Mouse (Mus musculus): ENCODE measurements around the gene Slc38a10.

Gene Slc38a10

DNA sequence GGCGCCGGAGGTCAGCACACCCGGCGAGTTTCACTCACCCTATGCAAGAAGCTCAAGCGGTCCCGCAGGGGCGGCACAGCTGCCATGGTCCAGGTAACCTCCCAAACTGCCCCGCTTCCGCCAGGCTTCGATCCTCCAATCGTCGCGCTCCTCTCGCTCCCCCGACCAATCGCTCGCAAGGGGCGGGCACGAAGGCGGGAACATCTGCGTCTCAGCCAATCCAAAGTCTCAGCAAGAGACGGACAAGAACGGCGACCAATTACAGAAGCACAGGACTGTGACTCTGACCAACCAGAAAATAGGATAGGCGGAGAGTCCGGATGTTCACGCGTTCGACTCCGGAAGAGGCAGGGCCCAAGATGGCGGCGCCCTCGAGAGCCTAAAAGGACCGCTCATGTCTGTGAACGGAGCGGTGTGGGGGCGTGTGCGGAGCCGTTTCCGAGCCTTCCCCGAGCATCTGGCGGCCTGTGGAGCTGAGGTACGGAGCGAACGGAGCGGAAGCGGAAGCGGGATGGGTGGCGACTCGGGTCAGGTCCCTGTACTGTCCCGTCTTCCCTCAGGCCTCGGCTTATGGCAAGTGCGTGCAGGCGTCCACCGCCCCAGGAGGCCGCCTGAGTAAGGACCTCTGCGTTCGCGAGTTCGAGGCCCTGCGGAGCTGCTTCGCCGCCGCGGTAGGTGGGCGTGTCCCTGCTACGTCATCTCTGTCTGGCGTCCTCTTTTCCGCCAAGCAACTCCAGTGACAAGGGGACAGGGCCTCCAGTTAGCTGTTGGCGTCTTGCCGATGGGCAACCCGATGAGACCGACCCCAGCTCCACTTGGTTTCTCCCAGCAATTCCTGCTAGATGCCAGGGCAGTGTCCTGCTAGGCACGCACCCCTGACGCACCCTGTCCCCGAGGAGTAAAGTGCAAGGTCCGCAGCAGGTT, 52.3 kb downstream of the Slc38a10 start, which contains the start of the genes Tepsin and Ndufaf8:
Gene Tepsin (minus strand): TSS at position 144 of the 924 bp plus-strand sequence.
Gene Ndufaf8 (plus strand): TSS at position 341 of the 924 bp plus-strand sequence.
- peak; percentile 100 for DNase-seq

DNA sequence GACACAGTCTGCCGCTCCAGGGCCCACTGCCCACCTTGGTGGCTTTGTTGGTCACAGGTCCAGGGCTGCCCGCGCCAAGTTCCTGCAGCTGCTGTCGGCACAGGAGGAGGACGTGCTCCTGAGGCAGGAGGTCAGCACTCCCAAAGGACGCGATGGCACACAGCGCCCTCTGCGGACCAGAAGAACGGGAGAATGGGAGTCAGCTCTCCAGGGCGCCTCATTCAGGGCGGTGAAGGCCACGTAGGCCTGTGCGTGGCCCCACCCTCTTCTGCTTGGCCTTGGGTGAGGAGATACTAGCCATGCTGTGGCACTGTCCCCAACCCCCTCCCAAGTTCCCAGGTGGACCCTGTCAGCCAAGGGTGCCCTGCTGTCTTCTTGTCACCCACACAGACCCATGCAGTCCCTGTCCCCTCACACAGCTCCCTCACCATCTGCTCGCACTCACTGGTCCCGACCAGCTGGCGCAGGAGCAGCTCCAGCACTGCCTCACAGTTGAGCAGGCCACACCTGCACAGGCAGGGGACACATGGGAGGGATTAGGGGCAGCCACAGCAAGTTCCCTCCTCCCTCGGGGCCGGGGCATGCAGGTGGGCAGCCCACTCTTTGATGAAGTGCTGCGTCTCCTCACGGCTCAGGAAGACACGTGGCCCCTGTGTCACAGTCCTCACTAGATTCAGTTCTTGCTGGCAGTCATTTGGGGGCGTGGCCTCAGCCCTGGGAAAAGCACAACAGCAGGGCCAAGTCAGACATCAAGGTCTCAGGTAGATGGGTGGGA, 58.1 kb downstream of the Slc38a10 start:
- peak; percentile 48 for DNase-seq

DNA sequence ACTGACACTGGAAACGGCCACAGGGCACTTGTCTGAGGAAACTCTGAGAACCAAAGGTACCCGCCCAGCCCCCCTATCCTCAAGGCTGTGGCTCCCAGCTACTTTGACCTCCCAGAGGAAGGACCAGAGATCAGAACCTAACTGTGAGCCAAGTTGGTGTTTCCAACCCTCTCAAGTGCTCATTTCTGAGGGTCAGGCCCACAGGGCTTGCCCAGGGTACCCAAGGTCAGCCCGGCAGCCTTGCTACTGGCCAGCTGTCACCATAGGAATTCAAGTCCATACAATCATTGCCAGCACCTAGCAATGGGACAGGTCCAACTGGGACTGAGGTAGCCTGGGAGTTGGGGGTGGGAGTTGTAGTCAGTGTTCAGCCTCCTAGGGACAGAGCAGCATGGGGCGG, 60.5 kb downstream of the Slc38a10 start:
- no peak for DNase-seq

DNA sequence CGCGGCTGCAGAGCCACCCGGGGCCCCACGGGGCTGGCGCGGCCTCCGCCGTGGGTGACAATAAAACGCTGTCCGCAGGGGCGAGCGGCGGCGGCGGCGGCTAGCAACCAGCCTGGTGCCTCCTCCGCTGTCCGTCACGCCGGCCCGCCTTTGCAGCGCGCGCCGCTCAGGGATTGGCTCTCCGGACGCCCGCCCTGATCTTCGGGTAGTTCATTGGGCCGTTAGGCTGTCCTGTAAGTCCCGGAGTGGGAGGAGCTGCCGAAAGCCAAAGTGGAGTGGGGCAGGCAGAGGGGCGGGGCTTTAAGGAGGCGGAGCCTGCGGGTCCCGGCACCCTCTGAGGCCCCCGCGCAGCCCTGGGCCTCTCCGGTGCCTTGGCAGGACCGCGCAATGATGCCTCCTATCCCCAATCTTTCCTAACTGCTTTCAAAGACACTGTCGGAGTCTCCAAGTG, 64.4 kb downstream of the Slc38a10 start, which contains the start of gene Cep131:
Gene Cep131 (minus strand): TSS at position 126 of the 451 bp plus-strand sequence.
- peak; percentile 99 for DNase-seq

DNA sequence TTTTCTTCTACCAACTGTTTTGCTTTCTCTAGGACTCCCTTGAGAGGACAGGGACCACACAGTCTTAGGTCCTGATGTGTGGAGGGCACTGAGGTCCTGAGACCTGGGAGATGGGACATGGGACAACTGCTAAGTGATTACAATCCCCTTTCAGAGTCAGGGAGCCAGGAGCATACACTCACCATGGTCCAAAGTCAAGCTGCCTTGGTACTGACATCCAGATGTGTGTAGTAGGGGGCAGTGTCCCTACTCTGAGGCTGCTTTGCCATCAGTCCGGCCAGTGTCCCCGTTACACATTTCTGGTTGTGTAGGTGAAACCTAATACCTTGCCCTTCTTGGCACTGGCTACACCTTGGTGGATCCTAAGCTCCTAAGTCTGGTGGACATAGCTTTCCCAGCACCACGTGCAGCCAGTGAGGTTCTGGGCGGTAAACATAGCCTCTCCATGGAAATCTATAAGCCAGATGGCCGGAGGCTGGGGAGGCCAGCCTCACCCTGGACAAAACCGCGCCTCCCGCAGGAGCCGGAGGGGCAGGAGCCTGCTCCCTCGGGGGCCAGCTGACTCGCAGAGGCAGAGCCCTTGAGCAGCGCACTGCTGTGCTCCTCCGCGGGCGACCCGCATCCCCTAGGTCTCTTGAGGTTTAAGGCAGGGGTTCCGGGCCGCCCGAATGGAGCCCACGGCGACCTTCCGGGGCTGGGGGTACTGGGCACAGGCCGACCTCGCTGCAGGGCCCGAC, 65.1 kb downstream of the Slc38a10 start:
- no peak for DNase-seq

DNA sequence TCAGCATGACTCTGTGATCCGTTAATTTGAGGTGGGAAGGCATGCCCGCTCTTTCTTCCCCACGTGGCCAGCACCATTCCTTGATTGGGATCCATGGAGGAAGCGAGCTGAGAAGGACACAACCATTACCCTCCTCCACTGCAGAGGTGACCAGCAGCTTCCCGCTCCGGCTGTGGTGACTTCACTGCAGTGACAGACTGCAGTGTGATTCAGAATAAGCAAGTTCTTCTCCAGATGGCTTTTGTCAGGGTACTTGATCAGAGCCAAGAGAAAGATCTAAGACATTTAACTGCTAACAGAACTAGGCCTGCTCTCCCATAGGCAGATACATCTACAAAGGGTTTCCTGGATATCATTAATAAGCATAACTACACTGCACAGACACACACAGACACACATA, 70.9 kb downstream of the Slc38a10 start:
- no peak for DNase-seq

DNA sequence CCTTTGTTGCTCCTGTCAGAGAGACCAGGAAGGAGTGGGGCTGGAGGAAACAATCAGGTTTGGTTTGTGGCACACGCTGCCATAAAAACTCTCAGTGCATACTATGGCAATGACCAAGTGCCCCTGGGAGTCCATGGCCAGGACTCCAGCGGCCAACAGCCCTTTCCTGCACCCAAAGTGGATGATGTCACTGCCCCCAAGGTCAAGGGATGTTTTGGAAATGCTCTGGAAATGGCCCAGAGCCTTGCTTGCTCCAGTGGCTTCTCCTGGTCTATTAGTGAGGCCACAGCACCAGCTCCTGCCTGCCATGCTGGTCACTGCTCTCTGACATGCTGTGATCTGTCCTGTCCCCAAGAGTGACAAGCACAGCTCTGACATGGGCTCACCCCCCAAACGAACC, 75.0 kb downstream of the Slc38a10 start:
- no peak for DNase-seq

DNA sequence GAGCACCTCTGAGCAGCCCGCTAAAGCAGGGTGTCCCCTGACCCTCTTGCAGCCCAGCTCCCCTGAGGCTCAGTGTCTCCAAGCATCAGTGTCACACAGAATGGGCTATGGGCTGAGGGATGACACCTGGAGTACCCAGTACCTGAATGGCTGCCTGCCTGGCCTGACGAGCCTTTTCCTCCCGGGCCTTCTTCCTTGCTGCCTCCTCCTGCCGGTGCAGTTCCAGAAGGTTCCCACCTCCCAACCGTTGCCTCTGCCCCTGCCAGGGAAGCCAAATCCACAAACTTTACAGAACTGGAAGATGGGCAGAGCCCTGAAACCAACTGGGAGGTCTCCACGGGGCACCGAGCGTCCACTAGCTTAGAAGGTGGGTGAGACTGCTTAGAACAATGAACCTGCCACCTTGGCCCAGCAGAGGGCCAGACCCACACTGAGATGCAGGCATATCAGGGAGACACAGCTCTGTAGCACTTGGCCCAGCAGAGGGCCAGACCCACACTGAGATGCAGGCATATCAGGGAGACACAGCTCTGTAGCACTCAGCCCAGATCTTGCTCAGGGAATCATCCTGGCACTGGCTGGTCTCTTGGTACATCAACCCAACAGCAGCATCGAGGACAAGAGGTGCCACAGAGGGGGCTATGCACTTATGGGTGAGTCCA, 78.0 kb downstream of the Slc38a10 start:
- no peak for DNase-seq

DNA sequence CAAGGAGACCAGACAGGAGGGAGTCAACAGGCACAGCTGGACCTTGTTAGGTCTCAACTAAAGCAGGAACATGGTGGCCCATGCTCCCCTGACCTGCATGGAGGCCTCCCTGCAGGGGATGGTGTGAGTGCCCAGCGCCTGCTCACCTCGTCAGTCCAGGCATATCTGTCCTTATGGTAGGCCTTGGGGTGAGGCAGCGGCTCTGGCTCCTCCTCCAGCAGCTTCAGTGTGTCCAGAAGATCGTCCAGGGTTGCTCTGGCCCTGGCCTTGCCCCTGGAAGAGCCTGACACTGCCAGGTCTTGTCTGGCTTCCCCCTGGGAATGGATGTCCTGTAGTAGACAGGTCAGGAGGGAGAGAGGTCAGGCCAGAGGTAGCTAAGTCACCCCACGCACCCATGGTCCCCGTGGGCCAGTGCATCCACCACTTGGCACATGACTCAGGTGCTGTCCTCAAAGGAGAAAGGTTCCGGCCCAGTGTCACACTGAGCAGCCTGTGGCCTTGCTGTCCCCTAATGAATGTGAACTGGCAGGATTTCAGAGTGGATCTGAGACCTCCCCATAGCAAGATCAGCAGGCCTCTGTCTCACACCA, 79.3 kb downstream of the Slc38a10 start:
- DNase-seq, result no peak

DNA sequence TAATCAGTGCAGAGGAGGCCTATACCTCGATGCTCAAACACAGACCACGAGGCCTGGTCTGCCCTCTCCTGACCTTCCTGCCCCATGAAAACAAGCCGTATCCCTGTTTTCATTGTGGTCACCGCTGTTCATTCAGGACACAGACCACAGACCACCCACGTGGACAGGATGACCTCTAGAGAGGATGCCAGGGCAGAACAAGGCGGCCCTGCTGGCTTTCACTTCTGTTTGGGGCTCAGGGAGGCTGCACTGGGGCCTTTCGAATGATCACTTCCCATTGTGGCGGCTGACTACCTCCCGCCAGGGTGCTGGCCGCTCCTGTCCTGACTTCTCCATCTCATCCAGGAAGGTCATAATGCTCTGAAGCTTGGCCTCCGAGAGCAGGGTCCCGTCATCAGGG, 80.1 kb downstream of the Slc38a10 start:
- no peak for DNase-seq

DNA sequence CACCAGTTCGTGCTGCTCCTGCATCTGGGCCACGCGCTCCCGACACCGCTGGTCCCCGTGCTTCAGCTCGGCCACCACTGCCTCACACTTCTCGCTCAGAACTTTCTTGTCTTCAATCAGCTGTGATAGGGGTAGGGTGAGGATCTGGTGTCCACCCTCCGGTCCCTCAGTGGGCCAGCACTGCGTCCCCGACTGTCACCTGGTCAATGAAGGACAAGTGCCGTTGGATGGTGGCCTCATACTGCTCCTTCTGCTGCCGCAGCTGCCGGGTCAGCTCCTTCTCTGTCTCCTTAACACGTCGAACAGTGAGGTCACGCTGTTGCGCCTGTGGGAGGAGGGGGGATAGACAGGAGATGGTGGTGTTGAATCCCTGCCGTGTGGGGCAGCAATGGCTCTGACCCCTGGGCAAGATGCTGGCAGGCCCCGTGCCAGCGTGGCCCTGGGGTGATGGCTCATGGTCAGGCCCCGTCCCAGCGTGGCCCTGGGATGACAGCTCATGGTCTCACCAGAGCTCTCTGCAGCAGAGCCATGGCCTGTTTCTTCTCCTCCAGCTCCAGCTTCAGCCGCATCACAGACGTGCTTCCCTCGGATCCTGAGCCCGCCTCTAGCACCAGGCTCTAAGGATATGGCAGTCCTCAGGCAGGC, 80.7 kb downstream of the Slc38a10 start:
- DNase-seq, result no peak

DNA sequence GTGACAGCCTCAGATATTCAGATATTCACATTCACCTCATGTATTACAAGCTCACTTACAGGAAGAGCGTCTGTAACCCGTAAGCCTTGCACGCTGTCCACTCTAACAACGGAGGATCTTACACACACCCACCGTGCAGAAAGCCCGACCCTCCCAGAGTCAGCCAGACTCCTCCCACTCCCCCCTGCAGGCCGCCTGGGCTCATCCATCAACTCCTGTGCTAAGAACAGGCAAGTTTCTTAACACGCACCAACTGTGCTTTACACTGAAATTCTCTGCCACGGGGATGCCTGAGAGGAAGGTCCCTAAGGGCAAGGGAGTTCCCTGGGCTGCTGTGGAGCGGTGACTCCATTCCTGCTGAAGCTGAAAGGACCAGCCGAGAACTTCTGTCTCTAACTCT, 81.9 kb downstream of the Slc38a10 start:
- no peak for DNase-seq

DNA sequence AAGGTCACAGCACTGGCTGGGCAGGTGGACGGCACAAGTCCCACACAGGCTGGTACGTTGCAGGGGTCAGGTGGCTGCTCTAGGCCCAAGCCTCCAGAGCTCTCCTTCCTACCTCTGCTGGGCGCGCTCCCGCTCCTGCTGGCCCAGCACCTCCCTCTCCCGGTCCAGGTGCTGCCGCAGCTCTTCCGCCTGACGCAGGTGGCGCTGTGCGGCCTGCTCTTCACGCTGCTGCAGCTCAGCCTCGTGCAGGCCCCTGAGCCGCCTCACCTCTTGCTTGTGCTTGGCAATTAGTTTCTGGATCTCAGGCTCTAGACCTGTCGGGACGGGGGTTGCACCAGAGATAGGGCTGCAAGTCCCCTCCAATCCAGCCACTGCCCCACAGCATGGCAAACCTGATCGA, 83.3 kb downstream of the Slc38a10 start:
- no peak for DNase-seq

DNA sequence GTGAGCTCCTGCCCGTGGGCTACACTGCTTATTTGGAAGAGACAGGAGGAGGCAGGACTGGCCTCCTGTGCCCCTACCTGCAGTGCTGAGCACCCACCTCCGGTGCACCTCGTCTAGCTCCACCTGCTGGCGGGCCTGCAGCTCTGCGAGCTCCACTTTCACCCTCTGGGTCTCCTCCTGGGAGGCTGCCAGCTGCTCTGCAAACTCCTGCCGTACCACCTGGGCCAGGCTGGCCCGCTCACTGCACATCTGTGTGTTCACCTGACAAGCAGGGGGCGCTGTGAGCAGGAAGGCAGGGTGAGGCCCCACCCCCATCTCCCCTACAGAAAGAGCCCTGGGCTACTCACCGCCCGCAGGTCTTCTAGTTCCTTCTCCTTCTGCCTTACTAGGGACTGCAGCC, 85.9 kb downstream of the Slc38a10 start:
- DNase-seq, result peak; percentile 63

DNA sequence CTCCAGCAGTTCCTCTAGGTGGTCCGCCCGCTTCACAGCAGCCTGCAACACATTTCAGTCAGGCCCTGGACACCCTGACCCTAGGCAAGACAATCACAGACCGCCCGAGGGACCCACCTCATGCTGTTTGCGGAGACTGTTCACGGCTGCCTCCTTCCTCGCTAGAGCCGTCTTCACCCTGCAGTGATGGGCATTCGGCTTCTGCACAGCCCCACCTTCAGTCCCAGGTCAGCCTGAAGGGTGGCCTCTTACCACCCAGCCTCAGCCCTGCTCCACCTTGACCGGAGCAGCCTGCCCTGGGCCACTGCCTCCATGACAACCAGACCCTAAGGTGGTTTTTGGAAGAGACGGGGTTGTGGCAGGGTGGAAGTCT, 86.5 kb downstream of the Slc38a10 start:
- DNase-seq, result no peak

DNA sequence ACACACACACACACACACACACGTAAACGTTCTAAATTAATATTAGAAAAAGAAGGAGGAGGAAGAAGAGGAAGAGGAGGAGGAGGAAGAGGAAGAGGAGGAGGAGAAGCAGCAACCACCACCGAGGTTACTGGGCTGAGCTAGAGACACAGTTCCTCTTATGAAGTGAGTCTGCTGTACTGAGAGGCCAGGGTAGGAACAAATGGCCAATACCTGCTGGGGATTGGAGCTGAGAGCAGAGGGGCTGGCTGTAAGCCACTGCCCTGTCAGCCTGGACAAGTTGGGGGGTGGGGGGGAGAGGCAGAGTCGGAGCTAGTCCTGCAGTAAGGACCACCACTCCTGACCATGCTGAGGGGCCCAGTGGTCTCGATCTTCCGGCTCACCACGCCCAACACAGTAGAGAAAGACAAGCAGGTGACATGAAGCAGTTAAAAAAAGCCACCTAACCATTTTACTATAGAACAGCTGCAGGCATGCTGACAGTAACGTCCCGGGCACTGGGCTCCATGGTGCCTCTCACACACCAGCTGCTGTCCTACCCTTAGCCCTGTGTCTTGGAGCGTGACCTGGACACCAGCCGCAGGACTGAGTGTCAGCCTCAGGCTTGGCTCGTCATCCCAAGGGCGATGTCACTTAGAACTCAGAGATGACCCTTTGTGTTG, 87.0 kb downstream of the Slc38a10 start:
- DNase-seq, result no peak

DNA sequence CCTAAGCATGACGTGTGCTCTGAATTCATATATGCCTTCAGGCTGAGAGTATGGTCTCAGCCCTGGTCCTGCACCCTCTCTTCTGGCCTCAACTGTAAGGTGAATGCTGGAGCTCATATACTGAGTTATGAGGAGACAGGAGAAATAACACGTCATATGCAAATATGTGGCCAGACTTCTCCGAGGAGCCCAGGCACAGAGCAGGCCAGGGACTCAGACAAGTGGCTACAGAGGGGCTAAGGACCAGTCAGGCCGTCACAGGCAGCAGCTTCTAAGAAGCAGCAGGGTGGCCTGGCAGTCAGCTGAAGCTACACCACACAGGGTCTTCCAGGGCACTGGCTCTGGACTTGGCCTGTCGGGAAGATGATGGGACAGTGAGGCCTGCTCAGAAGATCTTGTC, 87.8 kb downstream of the Slc38a10 start:
- DNase-seq, result no peak

DNA sequence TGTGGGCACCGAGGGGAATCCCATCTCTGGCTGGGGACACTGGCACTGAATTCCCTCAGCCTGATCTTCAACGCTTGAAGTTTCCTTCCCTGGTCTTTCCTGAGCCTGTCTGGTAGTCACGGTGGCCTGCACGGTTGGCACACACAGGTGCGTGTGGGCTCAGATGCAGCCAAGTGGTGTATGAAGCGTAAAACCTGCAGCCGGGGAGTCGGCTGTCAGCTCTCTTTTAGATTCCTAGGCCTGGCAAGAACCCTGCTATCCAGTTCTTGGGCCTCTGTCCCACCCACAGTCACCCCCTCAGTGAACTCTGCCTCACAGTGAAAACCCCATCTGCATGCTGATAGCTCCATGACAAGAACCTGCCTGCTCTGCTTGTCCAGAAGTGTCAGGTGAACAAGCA, 90.5 kb downstream of the Slc38a10 start:
- no peak for DNase-seq

DNA sequence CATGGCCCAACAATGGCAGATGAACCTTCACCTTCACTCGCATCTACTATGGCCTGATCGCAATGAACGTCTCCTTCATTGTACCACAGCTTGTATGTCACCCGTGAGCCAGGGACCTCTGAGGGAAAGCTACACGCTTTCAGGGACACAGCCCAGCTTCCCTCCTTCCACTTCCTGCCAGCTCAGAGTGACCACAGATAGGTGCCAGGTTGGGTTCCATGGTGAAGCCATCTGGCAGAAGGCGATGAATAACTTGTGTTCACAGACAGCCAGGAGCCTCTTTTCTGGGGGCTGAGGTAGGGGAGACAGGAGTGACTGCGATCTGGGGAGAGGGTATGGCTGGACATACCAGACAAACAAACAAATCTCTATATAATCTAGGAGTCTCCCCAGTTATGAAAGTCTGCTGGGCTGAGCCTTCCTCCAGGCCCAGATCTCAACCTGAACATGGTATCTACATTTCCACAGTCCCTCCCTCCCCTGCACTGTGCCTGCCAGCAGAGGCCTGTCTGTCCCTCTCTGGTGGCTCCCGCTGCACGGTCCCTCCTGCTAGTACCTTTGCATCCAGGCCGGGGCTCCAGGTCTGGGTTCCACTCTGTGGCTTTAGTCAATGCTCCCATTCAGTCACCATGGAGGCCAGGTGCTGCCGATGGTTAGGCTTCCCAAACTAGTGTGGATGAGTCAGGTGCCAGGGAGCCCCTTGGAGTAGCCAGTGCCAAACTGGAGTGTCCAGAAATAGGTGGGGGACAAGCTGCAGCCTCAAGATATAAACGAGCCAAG, 95.0 kb downstream of the Slc38a10 start:
- no peak for DNase-seq
